ENCODE assay signal across 14 mouse cellular contexts in the genomic region with DNA sequence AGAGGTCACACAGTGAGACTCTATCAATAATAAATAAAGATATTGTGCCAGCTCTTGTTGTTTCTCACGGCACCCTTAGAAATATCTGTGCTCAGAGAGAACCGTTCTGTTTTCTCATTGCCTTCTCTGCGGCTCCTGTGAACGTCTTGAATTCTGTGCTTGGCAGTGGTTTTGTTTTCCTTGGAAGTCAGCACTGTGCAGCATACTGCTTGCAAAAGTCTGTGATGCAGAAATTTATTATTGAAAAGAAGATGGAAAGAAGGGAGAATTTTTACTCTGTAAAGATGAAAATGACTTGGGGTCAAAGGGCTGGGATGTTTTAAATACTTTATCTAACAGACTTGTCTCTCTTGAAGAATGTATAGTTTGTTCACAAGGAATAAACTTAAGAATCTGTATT.
DNase-seq lines count a peak whose midpoint lies in the region; ATAC-seq lines count a peak whose summit lies in the region.
"Had no signal": no experiment of that assay in that cellular context is flagged by ENCODE, and none has a peak within 500 bp of the region (broad histone marks: within the 10 kb centered on the region; RNA-seq: fewer than 3 reads in every experiment).

No protein-coding gene starts in this region.

- no peaks in the 10 kb centered on the region for H3K9me3 ChIP-seq in forebrain, embryonic 14.5 days (replicated peaks; ENCODE audit: control insufficient read depth, low read length)
- no peaks in the 10 kb centered on the region for H3K9me3 ChIP-seq in forebrain, embryonic 11.5 days (ENCODE audit: control insufficient read depth, low read length)
- H3K9me3 ChIP-seq in limb, embryonic 13.5 days = no peaks in the 10 kb centered on the region
- no peaks in the 10 kb centered on the region for H3K9me3 ChIP-seq in limb, embryonic 10.5 days (replicated peaks)
- no peaks in the 10 kb centered on the region for H3K9me3 ChIP-seq in heart, embryonic 13.5 days
- H3K9me3 ChIP-seq: megakaryocyte, embryonic 14.5 days had no signal

- H3K27me3 ChIP-seq in forebrain, embryonic 14.5 days (replicated peaks; ENCODE audit: control insufficient read depth, insufficient read depth, low read length) = no peaks in the 10 kb centered on the region
- no peaks in the 10 kb centered on the region for H3K27me3 ChIP-seq in forebrain, embryonic 11.5 days (ENCODE audit: control insufficient read depth, insufficient read depth, low read length)
- H3K27me3 ChIP-seq in limb, embryonic 13.5 days = no peaks in the 10 kb centered on the region
- no peaks in the 10 kb centered on the region for H3K27me3 ChIP-seq in limb, embryonic 10.5 days (ENCODE audit: low read depth, poor library complexity, severe bottlenecking)
- H3K27me3 ChIP-seq in heart, embryonic 13.5 days (replicated peaks) = no peaks in the 10 kb centered on the region
- H3K27me3 ChIP-seq: megakaryocyte, embryonic 14.5 days had no signal

- no peak overlapping the region for H3K27ac ChIP-seq in forebrain, embryonic 14.5 days (ENCODE audit: low read depth, low read length)
- H3K27ac ChIP-seq in forebrain, embryonic 11.5 days (ENCODE audit: low read depth, low read length) = no peak overlapping the region
- peak overlapping the region; percentile 40; the same call in 1 of the 2 replicates for H3K27ac ChIP-seq in limb, embryonic 13.5 days
- H3K27ac ChIP-seq in limb, embryonic 10.5 days = no peak overlapping the region
- H3K27ac ChIP-seq in heart, embryonic 13.5 days (replicated peaks) = peak overlapping the region; percentile 62
- H3K27ac ChIP-seq: liver, embryonic 14.5 days had no signal

- no peak overlapping the region for H3K4me2 ChIP-seq in forebrain, embryonic 14.5 days (ENCODE audit: low read length)
- no peak overlapping the region for H3K4me2 ChIP-seq in forebrain, embryonic 11.5 days (ENCODE audit: low read depth, low read length, severe bottlenecking)
- no peak overlapping the region for H3K4me2 ChIP-seq in limb, embryonic 13.5 days (replicated peaks)
- H3K4me2 ChIP-seq in heart, embryonic 13.5 days = 0 out of 2 replicates have a peak overlapping the region, but pooled peaks have one; percentile 18

- no peak for ATAC-seq in forebrain, embryonic 14.5 days
- ATAC-seq in forebrain, embryonic 11.5 days (replicated peaks; ENCODE audit: low FRiP score) = no peak
- ATAC-seq in limb, embryonic 13.5 days (ENCODE audit: low FRiP score, low read depth) = peak; percentile 54; the same call in 1 of the 2 replicates
- no peak for ATAC-seq in heart, embryonic 13.5 days (ENCODE audit: extremely low read depth, insufficient number of reproducible peaks, low FRiP score, low TSS enrichment)

- no peaks in the 10 kb centered on the region for H3K36me3 ChIP-seq in forebrain, embryonic 14.5 days (ENCODE audit: control insufficient read depth, insufficient read depth, low read length)
- no peaks in the 10 kb centered on the region for H3K36me3 ChIP-seq in forebrain, embryonic 11.5 days (ENCODE audit: control insufficient read depth, insufficient read depth, low read length)
- H3K36me3 ChIP-seq in limb, embryonic 13.5 days = no peaks in the 10 kb centered on the region
- H3K36me3 ChIP-seq in limb, embryonic 10.5 days = no peaks in the 10 kb centered on the region
- no peaks in the 10 kb centered on the region for H3K36me3 ChIP-seq in heart, embryonic 13.5 days

- H3K4me1 ChIP-seq in forebrain, embryonic 14.5 days (ENCODE audit: control insufficient read depth, insufficient read depth, low read length) = no peaks in the 10 kb centered on the region
- H3K4me1 ChIP-seq in forebrain, embryonic 11.5 days (replicated peaks; ENCODE audit: control insufficient read depth, insufficient read depth, low read length) = no peaks in the 10 kb centered on the region
- no peaks in the 10 kb centered on the region for H3K4me1 ChIP-seq in limb, embryonic 13.5 days
- H3K4me1 ChIP-seq in limb, embryonic 10.5 days = peaks cover 3% of the 10 kb centered on the region; the same call in 1 of the 2 replicates
- H3K4me1 ChIP-seq in heart, embryonic 13.5 days = peaks cover 48% of the 10 kb centered on the region
- H3K4me1 ChIP-seq: megakaryocyte, embryonic 14.5 days had no signal

- WGBS in forebrain, embryonic 14.5 days = 60% methylated on average over 4 of the region's 4 CpGs
- 74% methylated on average over 4 of the region's 4 CpGs for WGBS in forebrain, embryonic 11.5 days
- WGBS in limb, embryonic 13.5 days = 52% methylated on average over 4 of the region's 4 CpGs
- 82% methylated on average over 4 of the region's 4 CpGs for WGBS in limb, embryonic 10.5 days
- WGBS in heart, embryonic 13.5 days = 42% methylated on average over 4 of the region's 4 CpGs

- peak; percentile 58 for DNase-seq in forebrain, embryonic 14.5 days (ENCODE audit: low spot score)
- no peak for DNase-seq in forebrain, embryonic 11.5 days (ENCODE audit: low spot score)
- no peak for DNase-seq in limb, embryonic 10.5 days (ENCODE audit: low spot score)
- DNase-seq in kidney, postnatal 10 days = peak; percentile 68
- DNase-seq in spleen, postnatal 36 days (ENCODE audit: low spot score in 2 of 2) = no peak
- no peak for DNase-seq in right cerebral cortex, adult 18-20 months
- DNase-seq: adrenal gland, adult 8-10 months; cerebellum, adult 8-10 months; gastrocnemius, postnatal 10 days had no signal

- H3K9ac ChIP-seq in forebrain, embryonic 14.5 days (ENCODE audit: low read length) = no peak overlapping the region
- H3K9ac ChIP-seq in forebrain, embryonic 11.5 days (ENCODE audit: low read length) = no peak overlapping the region
- H3K9ac ChIP-seq in limb, embryonic 13.5 days = no peak overlapping the region
- no peak overlapping the region for H3K9ac ChIP-seq in heart, embryonic 13.5 days
- H3K9ac ChIP-seq: liver, embryonic 14.5 days had no signal

- no peak overlapping the region for H3K4me3 ChIP-seq in forebrain, embryonic 14.5 days (ENCODE audit: low read depth, low read length)
- no peak overlapping the region for H3K4me3 ChIP-seq in forebrain, embryonic 11.5 days (ENCODE audit: low read depth, low read length)
- no peak overlapping the region for H3K4me3 ChIP-seq in limb, embryonic 13.5 days
- no peak overlapping the region for H3K4me3 ChIP-seq in limb, embryonic 10.5 days
- H3K4me3 ChIP-seq in heart, embryonic 13.5 days = no peak overlapping the region
- H3K4me3 ChIP-seq: megakaryocyte, embryonic 14.5 days; myocyte had no signal

Comparison
In these comparisons a context has a peak if more than half of its experiments do, and no peak if none do; other contexts are left out.
1. DNase-seq: peak in forebrain, embryonic 14.5 days (single experiment) and kidney, postnatal 10 days (single experiment); none in forebrain, embryonic 11.5 days (single experiment), limb, embryonic 10.5 days (single experiment), spleen, postnatal 36 days (0 of 2) and right cerebral cortex, adult 18-20 months (single experiment).
2. H3K27ac ChIP-seq: peak in limb, embryonic 13.5 days (single experiment) and heart, embryonic 13.5 days (single experiment); none in forebrain, embryonic 14.5 days (single experiment), forebrain, embryonic 11.5 days (single experiment) and limb, embryonic 10.5 days (single experiment).